19 mouse cellular contexts compared by ENCODE assay signal in the genomic region with DNA sequence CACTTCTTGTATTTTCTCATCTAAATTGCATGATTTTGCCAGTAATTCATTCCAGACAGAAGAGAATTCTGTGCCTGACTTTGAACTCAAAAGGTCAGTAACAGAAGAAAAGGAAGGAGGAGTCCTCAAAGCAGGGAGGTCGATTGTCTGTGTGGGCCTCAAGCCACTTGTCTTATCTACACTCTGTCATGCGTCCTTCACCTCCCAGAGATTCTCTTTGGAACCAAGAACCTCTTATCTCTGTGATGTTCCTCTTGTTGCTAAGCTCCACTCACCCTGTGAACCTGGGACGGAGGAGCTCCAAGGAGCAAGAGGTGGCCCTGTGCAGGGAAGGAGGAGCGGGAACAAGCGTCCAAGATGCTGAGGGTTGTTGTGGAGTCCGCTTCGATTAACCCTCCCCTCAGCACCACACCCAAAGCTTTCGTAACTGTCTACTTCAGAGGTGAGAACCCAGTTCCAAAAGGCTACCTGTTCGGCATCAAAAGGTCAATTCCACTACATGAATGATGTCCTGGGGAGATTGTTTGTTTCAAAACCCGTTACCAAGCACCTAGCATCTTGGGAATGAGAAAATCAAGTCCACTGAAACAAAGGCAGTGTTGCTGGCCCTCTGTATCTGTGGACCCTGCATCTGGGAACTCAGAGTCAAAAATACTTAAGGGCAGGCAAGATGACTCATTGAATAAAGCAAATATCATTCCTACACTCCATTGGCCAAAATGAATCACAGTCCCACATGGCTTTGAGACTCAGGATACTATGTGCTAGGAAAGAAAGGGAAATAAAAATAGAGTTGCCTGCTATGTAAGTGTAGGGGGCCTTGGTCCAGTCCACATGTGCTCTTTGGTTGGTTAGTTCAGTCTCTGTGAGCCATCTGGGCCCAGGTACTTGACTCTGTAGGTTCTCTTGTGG. TPM values are rescaled to one million over a fixed set of nuclear protein-coding genes. Genes with fewer than 3 reads are reported as not detected.
DNase-seq lines count a peak whose midpoint lies in the region; ATAC-seq and TF ChIP-seq lines count a peak whose summit lies in the region.
"Had no signal": no experiment of that assay in that cellular context is flagged by ENCODE, and none has a peak within 500 bp of the region (broad histone marks: within the 10 kb centered on the region; RNA-seq: fewer than 3 reads in every experiment).

Gene Fer1l5, plus strand, starts transcription at position 358 of the 912 bp plus-strand sequence.

- peaks cover 13 to 20% of the 10 kb centered on the region in 2 experiments for H3K4me1 ChIP-seq in liver, embryonic 14.5 days (replicated peaks; ENCODE audit: control insufficient read depth in 2 of 2, insufficient read depth in 2 of 2, low read length in 1 of 2)
- peaks cover 13% of the 10 kb centered on the region for H3K4me1 ChIP-seq in liver, embryonic 11.5 days (replicated peaks; ENCODE audit: control insufficient read depth, insufficient read depth, low read length)
- H3K4me1 ChIP-seq in MEL (ENCODE audit: control insufficient read depth in 1 of 2, insufficient read depth in 2 of 2, low read length in 2 of 2) = peaks cover 2 to 19% of the 10 kb centered on the region in 2 experiments; a peak in 2 of 4 replicates

- H3K27ac ChIP-seq in liver, embryonic 14.5 days = no peak within 1 kb of the TSS
- H3K27ac ChIP-seq in liver, embryonic 11.5 days (ENCODE audit: low read depth, low read length) = no peak within 1 kb of the TSS
- no peak within 1 kb of the TSS for H3K27ac ChIP-seq in MEL (ENCODE audit: control insufficient read depth, low read depth, low read length)
- H3K27ac ChIP-seq: embryonic facial prominence, embryonic 13.5 days; forebrain, embryonic 13.5 days; heart, embryonic 13.5 days; hindbrain, embryonic 13.5 days had no signal

- H3K9ac ChIP-seq in liver, embryonic 14.5 days (replicated peaks) = no peak within 1 kb of the TSS
- H3K9ac ChIP-seq in liver, embryonic 11.5 days (ENCODE audit: low read depth, low read length) = no peak within 1 kb of the TSS
- H3K9ac ChIP-seq in MEL (ENCODE audit: control insufficient read depth, low read depth, low read length, poor library complexity, severe bottlenecking) = no peak within 1 kb of the TSS
- H3K9ac ChIP-seq: embryonic facial prominence, embryonic 13.5 days; forebrain, embryonic 13.5 days; forebrain, postnatal 0 days; heart, embryonic 13.5 days; hindbrain, embryonic 13.5 days had no signal

- no peak for TF ChIP-seq RAD21 in MEL (IDR thresholded peaks at IDR 0.05; ENCODE audit: low read depth, low read length)

- peak; percentile 26 to 50 for DNase-seq in adrenal gland, adult (ENCODE audit: inconsistent age in 2 of 2, low spot score in 1 of 2)
- no peak for DNase-seq in adrenal gland, postnatal 14 days
- DNase-seq in liver, embryonic 14.5 days (ENCODE audit: low read depth in 3 of 3, low spot score in 3 of 3) = peak in 1 of 3 experiments; percentile 23
- no peak for DNase-seq in liver, embryonic 11.5 days (ENCODE audit: low spot score)
- DNase-seq in MEL (ENCODE audit: low read depth, low spot score) = peak; percentile 64
- peak; percentile 19 for DNase-seq in testis, postnatal 14 days (ENCODE audit: low spot score)
- DNase-seq in right cerebral cortex, postnatal 25 days = no peak
- DNase-seq: adrenal gland, postnatal 10 days; cerebellum, adult 18-20 months; cerebellum, adult 9-11 months; cerebellum, postnatal 36 days; forebrain, postnatal 0 days; gastrocnemius, postnatal 25 days; heart, postnatal 4 days had no signal

- WGBS in liver, embryonic 14.5 days (ENCODE audit: insufficient replicate concordance) = 41% methylated on average over 10 of the region's 10 CpGs
- WGBS in liver, embryonic 11.5 days = 60% methylated on average over 10 of the region's 10 CpGs

- no peak for TF ChIP-seq EP300 in liver, embryonic 14.5 days (IDR thresholded peaks at IDR 0.05; ENCODE audit: low read depth)
- peak; percentile 59 to 66 for TF ChIP-seq EP300 in MEL (IDR thresholded peaks at IDR 0.05; ENCODE audit: low read depth in 1 of 2, low read length in 2 of 2)

- peak; percentile 16; the same call in 1 of the 2 replicates for ATAC-seq in liver, embryonic 14.5 days (ENCODE audit: insufficient read depth)
- no peak for ATAC-seq in liver, embryonic 11.5 days (replicated peaks; ENCODE audit: low FRiP score)
- ATAC-seq: forebrain, embryonic 13.5 days; forebrain, postnatal 0 days had no signal

- no peaks in the 10 kb centered on the region; the same call in 1 of the 2 replicates for H3K27me3 ChIP-seq in liver, embryonic 14.5 days (ENCODE audit: control insufficient read depth, insufficient read depth, low read length)
- H3K27me3 ChIP-seq in liver, embryonic 11.5 days (replicated peaks; ENCODE audit: control insufficient read depth, insufficient read depth, low read length) = peaks cover 8% of the 10 kb centered on the region; the same call in 1 of the 2 replicates
- no peaks in the 10 kb centered on the region; a peak in 1 of 4 replicates for H3K27me3 ChIP-seq in MEL (ENCODE audit: control insufficient read depth in 1 of 2, insufficient read depth in 2 of 2, low read length in 2 of 2)
- H3K27me3 ChIP-seq: embryonic facial prominence, embryonic 13.5 days; forebrain, embryonic 13.5 days; heart, embryonic 13.5 days; hindbrain, embryonic 13.5 days had no signal

- H3K36me3 ChIP-seq in liver, embryonic 14.5 days (replicated peaks; ENCODE audit: control insufficient read depth, insufficient read depth, low read depth) = peaks cover 4% of the 10 kb centered on the region
- H3K36me3 ChIP-seq in liver, embryonic 11.5 days (ENCODE audit: control insufficient read depth, insufficient read depth, low read length) = no peaks in the 10 kb centered on the region
- peaks cover 2 to 19% of the 10 kb centered on the region in 2 experiments; a peak in 3 of 4 replicates for H3K36me3 ChIP-seq in MEL (ENCODE audit: control insufficient read depth in 1 of 2, insufficient read depth in 2 of 2, low read length in 2 of 2)
- H3K36me3 ChIP-seq: embryonic facial prominence, embryonic 13.5 days; heart, embryonic 13.5 days; hindbrain, embryonic 13.5 days had no signal

- peaks cover 17% of the 10 kb centered on the region for H3K79me2 ChIP-seq in MEL (ENCODE audit: control insufficient read depth, insufficient read depth, low read length, poor library complexity)

- TF ChIP-seq POLR2A in MEL (IDR thresholded peaks at IDR 0.05; ENCODE audit: control insufficient read depth in 1 of 2, insufficient read depth in 1 of 2, low read depth in 1 of 2, low read length in 2 of 2, poor library complexity in 1 of 2) = no peak

- H3K9me3 ChIP-seq in liver, embryonic 14.5 days (ENCODE audit: control insufficient read depth, low read length) = no peaks in the 10 kb centered on the region
- H3K9me3 ChIP-seq in liver, embryonic 11.5 days (ENCODE audit: control insufficient read depth, low read length) = no peaks in the 10 kb centered on the region
- no peaks in the 10 kb centered on the region for H3K9me3 ChIP-seq in MEL (replicated peaks; ENCODE audit: insufficient read depth, low read length)
- H3K9me3 ChIP-seq: embryonic facial prominence, embryonic 13.5 days; forebrain, embryonic 13.5 days; heart, embryonic 13.5 days; hindbrain, embryonic 13.5 days had no signal

- no peak within 1 kb of the TSS for H3K4me2 ChIP-seq in liver, embryonic 14.5 days (ENCODE audit: low read depth)
- H3K4me2 ChIP-seq in liver, embryonic 11.5 days = no peak within 1 kb of the TSS
- H3K4me2 ChIP-seq: embryonic facial prominence, embryonic 13.5 days; forebrain, embryonic 13.5 days; heart, embryonic 13.5 days; hindbrain, embryonic 13.5 days had no signal

- no peak for TF ChIP-seq CTCF in liver, embryonic 14.5 days (IDR thresholded peaks at IDR 0.05; ENCODE audit: low read depth)
- no peak for TF ChIP-seq CTCF in MEL (IDR thresholded peaks at IDR 0.05 in 2 of 3, conservative IDR thresholded peaks at IDR 0.05 in 1 of 3; ENCODE audit: control insufficient read depth in 1 of 3, insufficient read depth in 1 of 3, low read depth in 2 of 3, low read length in 3 of 3, poor library complexity in 1 of 3, severe bottlenecking in 1 of 3)

- H3K4me3 ChIP-seq in liver, embryonic 14.5 days (ENCODE audit: insufficient read depth in 1 of 2, low read depth in 2 of 2, low read length in 2 of 2) = no peak within 1 kb of the TSS
- H3K4me3 ChIP-seq in liver, embryonic 11.5 days (ENCODE audit: low read depth, low read length) = no peak within 1 kb of the TSS
- no peak within 1 kb of the TSS for H3K4me3 ChIP-seq in MEL (ENCODE audit: control insufficient read depth in 1 of 2, insufficient read depth in 1 of 2, low read depth in 2 of 2, low read length in 2 of 2)
- H3K4me3 ChIP-seq: embryonic facial prominence, embryonic 13.5 days; forebrain, embryonic 13.5 days; heart, embryonic 13.5 days; hindbrain, embryonic 13.5 days had no signal

TF ChIP-seq in MEL, 35 proteins besides CTCF, POLR2A, EP300 and RAD21 (continues in another document):
- TF ChIP-seq TCF12 (IDR thresholded peaks at IDR 0.05; ENCODE audit: low read depth, low read length) (peak; percentile 43; the same call in 1 of the 2 replicates), KAT2A (conservative IDR thresholded peaks at IDR 0.05; ENCODE audit: low read depth, low read length) (no peak), ZC3H11A (IDR thresholded peaks at IDR 0.05; ENCODE audit: low read depth, low read length) (no peak), JUND (IDR thresholded peaks at IDR 0.05; ENCODE audit: low read depth, low read length) (no peak), MYB (IDR thresholded peaks at IDR 0.05; ENCODE audit: low read depth, low read length) (no peak), GABPA (IDR thresholded peaks at IDR 0.05; ENCODE audit: low read depth, low read length) (no peak), RCOR1 (IDR thresholded peaks at IDR 0.05; ENCODE audit: low read depth, low read length) (peak; percentile 61; the same call in 1 of the 2 replicates), POLR2AphosphoS5 (IDR thresholded peaks at IDR 0.05; ENCODE audit: borderline replicate concordance, low read depth, low read length) (no peak), HCFC1 (IDR thresholded peaks at IDR 0.05; ENCODE audit: low read depth, low read length) (no peak), USF1 (IDR thresholded peaks at IDR 0.05; ENCODE audit: low read depth, low read length) (no peak), SIN3A (IDR thresholded peaks at IDR 0.05; ENCODE audit: low read length) (0 out of 2 replicates have a peak, but pooled peaks have one; percentile 33), ZNF384 (IDR thresholded peaks at IDR 0.05; ENCODE audit: low read depth, low read length) (no peak), MYC (IDR thresholded peaks at IDR 0.05; ENCODE audit: low read depth, low read length) (peak; percentile 47; the same call in 1 of the 2 replicates)

RNA-seq across cellular contexts. Expression of gene Fer1l5, which starts in this region (rescaled TPM):
- total RNA-seq in adrenal gland, postnatal 14 days (2021) = 0.11 TPM in 1 of 2 replicates, not detected in the other
- polyA plus RNA-seq in liver, embryonic 14.5 days (2012; rRNA removed) = 0.02 and 0.03 TPM in 2 replicates
- 0.13 and 0.15 TPM in 2 replicates for polyA plus RNA-seq in liver, embryonic 14.5 days (2014; fragmentation: Nextera tagmentation; extraction: Ambion mirVana)
- polyA plus RNA-seq in liver, embryonic 11.5 days (2014; fragmentation: Nextera tagmentation; extraction: Ambion mirVana) = 0.51 and 0.71 TPM in 2 replicates
- 0.13 TPM in 1 of 2 replicates, not detected in the other for total RNA-seq in MEL (2012; rRNA removed)
- polyA plus RNA-seq in MEL (2012; ENCODE audit: insufficient read depth in 1 of 2, insufficient read length in 2 of 2, low read depth in 1 of 2, low replicate concordance in 2 of 2, missing spikeins in 1 of 2) = 1 to 10 TPM in 1 of 2 experiments, not detected in 1; 2.3 TPM
- total RNA-seq: forebrain, postnatal 0 days; gastrocnemius, adult 18-20 months; gastrocnemius, postnatal 25 days; heart, postnatal 4 days had no signal

Comparison
In these comparisons a context has a peak if more than half of its experiments do, and no peak if none do; other contexts are left out.
1. DNase-seq: peak in adrenal gland, adult (2 of 2), MEL (single experiment) and testis, postnatal 14 days (single experiment); none in adrenal gland, postnatal 14 days (single experiment), liver, embryonic 11.5 days (single experiment) and right cerebral cortex, postnatal 25 days (single experiment).
2. Peak in ATAC-seq in liver, embryonic 14.5 days; RNA of the gene not detected or under 1 TPM.